Mouse (Mus musculus) left cerebral cortex, adult 8-10 months (tissue): Measurements from ENCODE around the gene Fbn1. TPM values are rescaled to one million over a fixed set of nuclear protein-coding genes. Genes with fewer than 3 reads are reported as not detected.

Source experiments
- DNase-seq, 2 experiments: peaks; one replicate each; pipeline ENCODE4 v3.0.0; 2022; ENCODE audit warnings: low spot score in 2 of 2
- total RNA-seq, 4 experiments: library from RNA; stranded (reverse); gene quantifications; 2 replicates each; pipeline ENCODE4 v1.2.4; 2022

Fbn1 gene
- total RNA-seq, result 1 to 10 TPM; 4.7 to 6.3 (median 5.6) TPM

GRCm38 (mm10) chr2:125507893-125508292 lies at the start of gene Fbn1:
Fbn1 (minus strand) TSS chr2:125507993.
- no peak for DNase-seq

- DNase-seq, result no peak
Measured at GRCm38 (mm10) chr2:125555830-125556229, 48.0 kb upstream of the Fbn1 start.

DNA sequence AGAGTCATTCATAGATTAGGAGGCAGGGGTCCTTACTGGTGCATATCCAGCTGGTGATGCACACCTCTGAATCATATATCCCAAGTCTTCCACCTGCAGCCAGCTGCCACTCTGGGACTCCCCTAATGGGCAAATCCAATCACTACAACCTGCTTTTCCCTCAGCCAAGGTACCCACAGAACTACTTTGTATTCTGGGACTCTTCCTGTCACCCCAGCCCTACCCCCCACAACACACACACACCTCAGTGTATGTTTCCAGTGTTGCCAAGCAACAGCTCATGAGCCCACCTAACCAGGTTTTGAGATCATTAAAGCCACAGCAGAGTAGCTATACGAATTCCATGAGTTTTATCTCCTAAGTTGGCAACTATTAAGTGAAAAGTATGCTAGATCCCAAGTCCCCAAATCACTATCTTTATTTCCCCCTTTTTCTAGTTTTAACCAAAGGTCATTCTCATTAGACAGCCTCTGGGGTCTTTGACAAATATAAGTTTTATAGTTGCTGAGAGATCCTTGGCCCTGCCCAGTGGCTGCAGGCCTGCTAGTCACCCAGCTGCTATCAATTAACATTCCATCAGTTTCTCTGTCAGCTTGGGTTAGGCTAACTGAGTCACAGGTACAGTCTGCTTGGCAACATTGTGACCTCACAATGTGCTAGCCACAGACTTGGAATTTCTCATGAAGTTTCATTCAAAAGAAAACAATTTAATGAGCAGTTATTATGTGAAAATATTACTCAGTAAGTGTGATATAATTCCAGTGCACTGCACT lies 41.2 kb upstream of the Fbn1 start:
- no peak for DNase-seq

- DNase-seq, result no peak
Measured at GRCm38 (mm10) chr2:125544986-125545385, 37.2 kb upstream of the Fbn1 start.

GRCm38 (mm10) chr2:125543646-125544045 lies 35.9 kb upstream of the Fbn1 start:
- no peak for DNase-seq

- DNase-seq, result no peak
Measured at GRCm38 (mm10) chr2:125541451-125541850, 33.7 kb upstream of the Fbn1 start.

DNA sequence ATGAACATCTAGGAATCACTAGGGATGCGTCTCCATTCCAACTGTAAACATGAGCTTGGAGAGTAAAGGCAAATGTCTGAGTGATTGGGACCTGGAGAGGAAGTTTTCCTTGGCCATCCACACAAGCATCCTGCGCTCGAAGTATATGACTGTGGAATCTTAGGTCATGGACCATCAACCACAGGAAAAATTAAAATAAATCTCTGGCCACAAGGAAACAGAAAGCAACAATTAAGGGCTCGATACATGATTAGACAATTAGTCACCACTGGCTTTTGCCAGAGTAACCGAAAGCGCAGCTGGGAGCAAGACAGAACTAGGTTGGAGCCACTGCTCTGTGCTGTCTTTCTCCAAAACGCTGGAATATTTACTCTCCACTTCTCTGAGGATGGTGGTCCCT lies 32.8 kb upstream of the Fbn1 start:
- no peak for DNase-seq

GRCm38 (mm10) chr2:125539640-125540039 lies 31.8 kb upstream of the Fbn1 start:
- no peak for DNase-seq

- DNase-seq, result no peak
Measured at GRCm38 (mm10) chr2:125530665-125531064, 22.9 kb upstream of the Fbn1 start.

DNA sequence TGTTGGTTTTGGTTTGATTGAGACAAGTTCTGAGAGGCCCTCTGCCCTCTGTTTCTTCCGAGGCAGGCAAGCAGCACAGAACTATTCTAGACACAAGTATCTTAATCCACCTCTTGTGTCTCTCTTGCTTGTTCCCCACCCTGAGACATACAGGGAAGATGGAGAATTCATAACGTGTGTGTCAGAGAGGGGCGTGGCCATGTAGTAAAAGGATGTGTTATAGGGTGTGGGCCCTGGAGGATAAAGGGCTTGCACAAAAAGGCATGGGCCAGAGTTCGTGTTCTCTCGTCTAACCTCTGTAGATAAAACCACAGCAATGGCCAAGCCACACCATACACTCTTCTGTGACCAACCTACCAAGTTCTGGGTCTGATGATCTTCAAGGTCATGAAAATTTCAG lies 18.8 kb upstream of the Fbn1 start:
- DNase-seq, result no peak

GRCm38 (mm10) chr2:125525484-125525883 lies 17.7 kb upstream of the Fbn1 start:
- no peak for DNase-seq

GRCm38 (mm10) chr2:125516594-125516993 lies 8.8 kb upstream of the Fbn1 start:
- no peak for DNase-seq

DNA sequence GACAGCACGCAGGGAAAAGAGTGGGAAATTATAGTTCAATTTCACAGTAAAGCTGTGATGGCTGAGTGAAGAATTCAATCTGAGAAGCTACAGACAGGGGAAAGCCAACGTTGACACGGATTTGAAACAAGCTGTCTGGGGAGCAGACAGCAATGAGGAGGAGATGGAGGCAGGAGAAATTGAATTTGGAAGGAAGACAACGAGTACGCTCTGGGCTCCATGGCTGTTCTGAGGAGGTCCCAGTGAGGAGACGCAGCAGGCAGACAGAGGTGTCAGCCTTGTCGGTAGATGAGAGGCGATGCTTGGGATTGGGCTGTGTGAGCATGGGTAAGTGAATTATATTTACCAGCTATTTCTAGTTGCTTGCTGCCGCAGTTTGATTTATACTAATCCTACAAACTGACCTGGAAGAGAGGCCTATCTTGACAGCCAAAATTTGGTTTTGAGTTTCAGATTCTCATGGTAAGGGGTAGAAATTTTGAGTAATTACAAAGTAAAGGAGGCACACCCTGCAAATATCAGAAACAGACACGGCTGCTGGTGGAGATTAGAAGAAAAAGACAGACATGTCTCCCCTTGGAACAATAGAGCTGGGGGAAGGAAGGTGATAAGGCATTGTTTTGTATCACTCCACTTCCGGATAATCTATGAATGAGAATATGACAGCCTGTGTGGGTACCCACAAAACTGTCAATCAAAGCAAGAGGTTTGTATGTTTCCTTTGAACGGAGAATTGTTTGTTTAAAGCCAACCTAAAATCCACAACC lies 7.7 kb upstream of the Fbn1 start:
- no peak for DNase-seq

- no peak for DNase-seq
Measured at GRCm38 (mm10) chr2:125514391-125514790, 6.6 kb upstream of the Fbn1 start.

DNA sequence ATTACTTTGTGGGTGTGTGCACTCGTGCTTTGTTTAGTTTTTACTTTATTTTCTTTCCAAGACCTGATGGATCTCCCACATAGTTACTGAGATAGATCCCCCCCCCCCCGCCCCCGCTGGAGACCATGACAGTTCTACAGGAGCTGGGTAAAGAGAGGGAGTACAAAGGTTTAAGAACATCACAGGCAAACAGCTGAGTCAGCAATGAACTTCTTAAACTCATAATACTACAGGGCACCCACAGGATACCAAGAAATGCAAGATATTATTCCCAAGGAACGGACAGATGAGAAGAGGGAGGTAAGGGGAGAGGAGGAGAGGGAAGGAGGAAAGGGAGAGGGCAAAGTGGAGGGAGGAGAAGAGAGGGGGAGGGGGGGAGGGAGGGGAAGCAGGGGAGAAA lies 4.8 kb upstream of the Fbn1 start:
- DNase-seq, result no peak

DNA sequence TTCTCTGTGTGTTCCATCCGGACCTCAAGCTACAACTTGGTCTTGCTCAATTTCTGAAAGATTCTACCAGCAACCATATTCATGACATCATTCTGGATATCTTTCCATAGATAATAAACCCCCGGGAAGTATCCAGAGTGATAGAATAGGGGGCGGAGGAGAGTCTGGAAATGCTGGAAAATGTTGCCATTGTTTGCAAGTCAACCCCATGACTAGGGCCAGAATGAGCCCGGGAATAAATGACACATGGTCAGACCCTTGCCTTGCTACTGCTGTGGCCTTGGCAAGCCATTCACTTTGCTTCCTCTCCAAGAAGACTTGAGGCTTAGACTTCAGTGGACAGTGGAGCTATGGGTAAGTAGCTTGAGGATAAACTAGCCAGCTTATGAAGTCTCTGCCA lies 4.1 kb upstream of the Fbn1 start:
- DNase-seq, result no peak

- no peak for DNase-seq
Measured at GRCm38 (mm10) chr2:125510752-125511151, 3.0 kb upstream of the Fbn1 start.

GRCm38 (mm10) chr2:125508381-125508780 lies 588 bp upstream of the Fbn1 start:
- no peak for DNase-seq

DNA sequence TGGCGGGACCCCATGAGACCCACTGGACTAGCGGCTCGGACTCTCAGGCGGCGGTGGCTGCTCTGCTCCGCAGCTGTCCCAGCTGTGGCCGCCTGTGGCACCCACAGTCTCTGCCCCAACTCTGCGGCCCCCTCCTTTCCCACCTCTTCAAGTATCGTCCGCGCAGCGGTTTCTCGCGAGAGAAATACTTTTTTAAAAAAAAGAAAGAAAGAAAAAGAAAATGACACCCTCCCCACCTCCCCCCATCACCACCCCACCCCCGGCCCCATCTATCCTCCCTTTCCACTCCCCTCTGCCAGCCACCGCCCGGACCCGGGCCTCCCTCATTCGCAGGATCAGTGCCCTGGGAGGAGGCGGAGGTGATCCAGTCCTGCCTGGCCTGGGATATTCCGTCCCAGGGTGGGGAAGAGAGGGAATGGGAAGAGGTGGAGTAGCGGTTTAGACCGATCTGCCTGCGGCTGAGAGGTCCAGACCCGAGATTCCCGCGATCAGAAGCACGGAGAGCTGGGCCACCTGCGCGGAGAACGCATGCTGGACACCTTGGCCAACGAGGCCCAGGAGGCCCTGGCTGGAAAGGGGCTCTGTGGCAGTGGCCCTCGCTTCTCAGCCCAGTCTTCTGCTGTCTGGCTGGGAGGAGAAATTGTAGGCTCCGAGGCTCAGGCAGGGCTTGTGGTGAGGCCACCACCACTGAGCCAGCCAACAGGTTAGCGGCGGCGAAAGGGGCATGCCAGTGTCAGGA lies 1.3 kb downstream of the Fbn1 start:
- DNase-seq, result no peak

DNA sequence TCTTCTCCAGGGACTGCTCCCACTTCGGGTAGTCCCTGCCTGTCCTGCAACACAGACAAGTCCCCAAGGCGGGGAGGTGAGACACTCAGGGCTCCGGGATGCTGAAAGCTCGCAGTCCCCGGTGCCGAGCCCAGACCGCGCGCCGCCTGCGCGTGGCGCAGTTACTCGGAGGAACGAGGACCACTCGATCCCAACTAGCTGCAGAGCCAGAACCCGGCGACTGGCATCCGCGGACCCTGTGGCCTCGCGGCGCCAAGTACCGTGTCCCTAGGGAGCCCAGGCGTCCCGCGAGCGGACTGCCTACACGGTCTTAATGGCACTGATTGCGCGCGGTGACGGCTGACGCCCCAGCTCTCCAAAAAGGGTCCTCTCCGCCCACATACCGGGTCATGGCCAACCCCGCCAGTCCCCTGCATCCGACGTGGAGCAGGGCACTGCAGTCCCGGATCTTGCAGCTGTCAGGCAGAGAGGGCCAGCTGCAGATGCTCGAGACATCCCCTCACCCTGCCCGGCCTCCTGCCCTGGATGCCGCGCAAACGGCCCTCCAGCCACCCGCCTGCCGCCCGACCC lies 2.0 kb downstream of the Fbn1 start:
- peak; percentile 18 to 40 for DNase-seq

DNA sequence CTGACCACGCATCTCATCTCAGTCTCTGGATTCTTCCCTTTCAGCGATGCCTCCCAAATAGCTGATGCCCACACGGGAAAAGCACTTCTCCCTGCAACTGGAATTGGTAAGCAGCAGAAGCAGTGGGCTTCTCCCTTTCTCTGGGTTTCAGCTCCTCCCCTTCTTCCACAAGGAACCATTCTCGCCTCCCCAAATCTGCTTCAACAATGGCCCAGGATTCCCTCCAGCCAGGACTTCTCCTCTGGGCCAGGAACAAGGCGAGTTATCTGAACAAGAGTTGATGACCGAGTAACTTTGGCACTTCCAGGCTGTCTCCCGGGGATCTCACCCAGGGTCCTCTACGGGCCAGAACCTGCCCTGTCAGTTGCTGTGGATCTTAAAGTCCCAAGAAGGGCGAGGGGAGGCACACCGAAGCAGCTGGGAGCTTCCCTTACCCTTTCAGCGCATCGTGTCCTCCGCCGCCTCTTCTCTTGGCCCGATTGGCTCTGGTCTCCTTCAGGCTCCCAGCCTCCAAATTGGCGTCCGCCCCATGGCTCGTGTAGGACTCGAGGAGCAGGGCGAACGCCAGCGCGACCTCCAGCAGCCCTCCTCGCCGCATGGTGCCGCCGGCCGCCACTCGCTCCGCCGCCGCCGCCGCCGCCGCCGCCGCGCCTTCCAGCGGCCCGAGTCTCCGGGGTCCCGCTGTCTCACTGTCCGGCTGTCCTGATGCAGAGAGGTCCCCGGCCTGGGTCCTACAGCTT lies 2.6 kb downstream of the Fbn1 start, which contains the start of gene Gm9913:
TSS of gene Gm9913 (plus strand) at position 84 of the 740 bp plus-strand sequence.
- DNase-seq, result peak in 1 of 2 experiments; percentile 18
